Mouse (Mus musculus) adrenal gland, postnatal 14 days (tissue): ENCODE results near the gene Gm20388. TPM values are rescaled to one million over a fixed set of nuclear protein-coding genes. Genes with fewer than 3 reads are reported as not detected.
A peak's percentile ranks its signal among the peaks of the same experiment; 100 is the strongest.

Experiments
- DNase-seq: peaks from one replicate; pipeline ENCODE4 v3.0.0; 2021; ENCODE audit warnings: mixed read lengths
- total RNA-seq: library from RNA; stranded (reverse); gene quantifications from 2 replicates; pipeline ENCODE4 v1.2.3, GENCODE M21; 2021

Gene Gm20388
- total RNA-seq, 1 experiment from 2014 or later, result 17.6 TPM

- DNase-seq, result no peak
These were observed 1787.3 kb downstream of the Gm20388 start for GRCm38 (mm10) chr8:121697735-121698614.

GRCm38 (mm10) chr8:121698615-121699101 is 1788.0 kb downstream of the Gm20388 start:
- DNase-seq, result no peak

GRCm38 (mm10) chr8:121699936-121700335 is 1789.3 kb downstream of the Gm20388 start:
- no peak for DNase-seq

- no peak for DNase-seq
These were observed 1794.5 kb downstream of the Gm20388 start for GRCm38 (mm10) chr8:121705174-121705573.

- DNase-seq, result no peak
These were observed 1796.3 kb downstream of the Gm20388 start for GRCm38 (mm10) chr8:121706956-121707355.

GRCm38 (mm10) chr8:121708406-121708805 is 1797.8 kb downstream of the Gm20388 start:
- DNase-seq, result no peak

GRCm38 (mm10) chr8:121717502-121717901 is 1806.9 kb downstream of the Gm20388 start:
- DNase-seq, result no peak

- peak; percentile 93 for DNase-seq
These were observed 1807.4 kb downstream of the Gm20388 start for GRCm38 (mm10) chr8:121717982-121718425.

GRCm38 (mm10) chr8:121718925-121719324 is 1808.3 kb downstream of the Gm20388 start:
- DNase-seq, result no peak

- DNase-seq, result no peak
These were observed 1810.4 kb downstream of the Gm20388 start for GRCm38 (mm10) chr8:121721072-121721471.

GRCm38 (mm10) chr8:121723846-121724245 is 1813.2 kb downstream of the Gm20388 start:
- no peak for DNase-seq

GRCm38 (mm10) chr8:121727164-121727563 is 1816.5 kb downstream of the Gm20388 start:
- no peak for DNase-seq

GRCm38 (mm10) chr8:121729323-121729722 is 1818.7 kb downstream of the Gm20388 start, which contains the start of gene Jph3:
TSS of gene Jph3 (plus strand) at chr8:121729623.
- no peak for DNase-seq

GRCm38 (mm10) chr8:121729754-121730153 is 1819.1 kb downstream of the Gm20388 start:
- DNase-seq, result no peak

- DNase-seq, result no peak
These were observed 1819.5 kb downstream of the Gm20388 start for GRCm38 (mm10) chr8:121730170-121730569.

GRCm38 (mm10) chr8:121730646-121731045 is 1820.0 kb downstream of the Gm20388 start:
- no peak for DNase-seq

- DNase-seq, result no peak
These were observed 1820.4 kb downstream of the Gm20388 start for GRCm38 (mm10) chr8:121731060-121731459.

GRCm38 (mm10) chr8:121731471-121732333 is 1821.1 kb downstream of the Gm20388 start:
- no peak for DNase-seq

GRCm38 (mm10) chr8:121732334-121732665 is 1821.7 kb downstream of the Gm20388 start:
- no peak for DNase-seq

- DNase-seq, result no peak
These were observed 1823.6 kb downstream of the Gm20388 start for GRCm38 (mm10) chr8:121734262-121734661.

GRCm38 (mm10) chr8:121736236-121736635 is 1825.6 kb downstream of the Gm20388 start:
- DNase-seq, result peak; percentile 74

- DNase-seq, result no peak
These were observed 1830.1 kb downstream of the Gm20388 start for GRCm38 (mm10) chr8:121740721-121741120.

GRCm38 (mm10) chr8:121749501-121749900 is 1838.9 kb downstream of the Gm20388 start:
- no peak for DNase-seq
